Mouse (Mus musculus) E14TG2a.4 (cell line): Measurements from ENCODE around the gene Prss53.

Experiments used
- CTCF ChIP-seq: conservative IDR thresholded peaks from 2 replicates; pipeline ENCODE4 v1.5.1; 2014; ENCODE audit warnings: low read length
- NANOG ChIP-seq: IDR thresholded peaks from 2 replicates; pipeline ENCODE4 v1.6.1; 2014; ENCODE audit warnings: borderline replicate concordance, low read length, mixed read lengths

DNA sequence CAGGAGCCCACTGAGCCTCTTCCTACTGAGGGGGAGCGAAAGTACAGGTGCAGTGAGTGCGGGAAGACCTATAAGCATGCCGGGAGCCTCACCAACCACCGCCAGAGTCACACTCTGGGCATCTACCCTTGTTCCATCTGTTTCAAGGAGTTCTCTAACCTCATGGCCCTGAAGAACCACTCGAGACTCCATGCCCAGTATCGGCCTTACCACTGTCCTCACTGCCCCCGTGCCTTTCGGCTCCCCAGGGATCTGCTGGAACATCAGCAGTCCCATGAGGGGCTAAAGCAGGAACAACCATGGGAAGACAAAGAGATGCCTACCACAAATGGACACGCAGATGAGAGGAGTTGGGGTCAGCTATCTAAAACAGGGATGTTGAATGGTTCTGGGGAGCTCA is 11.5 kb downstream of the Prss53 start:
- TF ChIP-seq CTCF (no peak), NANOG (no peak)
